Mouse (Mus musculus) right cerebral cortex, adult 18-20 months (tissue): ENCODE results near the gene Sptb.

Source experiments
- DNase-seq: peaks from one replicate; pipeline ENCODE4 v3.0.0; 2022; ENCODE audit warnings: mixed read lengths

The Sptb gene

DNA sequence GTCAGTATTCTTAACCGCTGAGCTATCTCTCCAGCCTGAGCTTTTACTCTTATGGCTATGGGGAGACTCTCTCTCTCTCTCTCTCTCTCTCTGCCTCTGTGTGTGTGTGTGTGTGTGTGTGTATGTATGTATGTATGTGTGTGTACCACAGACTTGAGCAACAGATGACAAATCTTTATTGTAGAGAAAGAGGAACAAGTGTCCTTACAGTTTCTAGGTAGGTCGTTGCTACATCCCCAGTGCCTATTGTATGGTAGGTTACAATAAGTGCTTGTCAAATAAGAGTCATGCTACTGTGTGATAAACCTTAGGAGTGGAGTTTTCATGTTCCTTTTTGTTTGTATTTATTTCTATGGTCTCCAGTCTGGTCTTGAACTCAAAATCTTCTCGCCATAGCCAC, 170.2 kb downstream of the Sptb start:
- no peak for DNase-seq

GRCm38 (mm10) chr12:76537434-76537833, 172.9 kb downstream of the Sptb start:
- no peak for DNase-seq

GRCm38 (mm10) chr12:76536591-76537153, 173.7 kb downstream of the Sptb start:
- no peak for DNase-seq

GRCm38 (mm10) chr12:76535471-76535900, 174.9 kb downstream of the Sptb start:
- peak; percentile 25 for DNase-seq

DNA sequence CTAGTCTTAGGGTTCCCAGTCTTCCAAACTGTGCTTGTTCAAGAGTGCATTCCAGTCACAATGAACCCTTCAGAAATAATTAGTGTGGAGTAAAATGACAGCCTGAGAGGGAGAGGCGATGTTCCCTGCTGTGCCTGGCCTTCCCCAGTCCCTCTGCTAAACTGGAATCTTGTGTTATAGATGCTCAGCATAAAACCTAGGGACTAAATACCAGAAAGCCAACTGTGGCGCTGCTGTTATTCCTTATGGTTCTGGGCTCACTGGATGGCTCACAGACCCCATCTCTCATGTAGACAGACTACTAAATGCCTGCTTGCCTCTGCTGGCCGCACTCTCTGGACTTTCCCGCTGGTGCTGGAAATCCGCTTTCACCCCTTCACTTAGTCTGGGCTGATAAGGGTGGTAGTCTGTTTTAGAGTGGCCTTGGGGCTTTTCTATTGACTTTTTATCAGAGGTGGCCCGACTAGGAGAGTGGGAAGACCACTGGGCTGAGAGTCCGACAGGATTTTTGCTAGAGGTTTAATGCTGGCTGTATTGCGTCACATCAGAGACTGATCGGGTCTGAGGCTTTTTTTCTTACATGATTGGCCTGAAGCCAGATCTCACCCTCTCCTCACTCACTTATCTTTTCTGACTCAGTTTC, 175.6 kb downstream of the Sptb start:
- no peak for DNase-seq

- DNase-seq, result no peak
Observed at GRCm38 (mm10) chr12:76534233-76534632, 176.1 kb downstream of the Sptb start.

GRCm38 (mm10) chr12:76533377-76534222, 176.7 kb downstream of the Sptb start:
- peak; percentile 39 for DNase-seq

DNA sequence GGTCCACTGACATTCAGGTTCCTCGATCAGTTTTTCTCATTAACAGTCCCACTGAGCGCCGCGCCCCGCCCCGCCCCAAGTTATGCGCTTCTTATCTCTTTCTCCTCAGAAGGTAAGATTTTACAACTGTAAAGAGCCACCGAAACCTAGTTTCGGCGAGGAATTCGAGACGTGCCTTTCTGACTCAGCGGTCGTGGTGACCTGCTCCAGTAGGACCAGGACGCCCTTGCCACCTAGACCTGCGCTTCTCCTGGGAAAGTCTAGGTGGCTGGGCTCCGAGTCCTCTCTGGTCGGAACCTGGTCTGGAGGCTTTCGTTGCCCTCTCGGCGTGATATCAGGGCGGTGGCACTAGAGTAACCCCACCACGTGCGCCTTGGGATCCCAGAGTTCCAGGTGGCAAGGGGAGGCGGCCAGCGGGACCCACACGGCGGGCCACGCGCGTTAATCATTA, 177.4 kb downstream of the Sptb start:
- no peak for DNase-seq

DNA sequence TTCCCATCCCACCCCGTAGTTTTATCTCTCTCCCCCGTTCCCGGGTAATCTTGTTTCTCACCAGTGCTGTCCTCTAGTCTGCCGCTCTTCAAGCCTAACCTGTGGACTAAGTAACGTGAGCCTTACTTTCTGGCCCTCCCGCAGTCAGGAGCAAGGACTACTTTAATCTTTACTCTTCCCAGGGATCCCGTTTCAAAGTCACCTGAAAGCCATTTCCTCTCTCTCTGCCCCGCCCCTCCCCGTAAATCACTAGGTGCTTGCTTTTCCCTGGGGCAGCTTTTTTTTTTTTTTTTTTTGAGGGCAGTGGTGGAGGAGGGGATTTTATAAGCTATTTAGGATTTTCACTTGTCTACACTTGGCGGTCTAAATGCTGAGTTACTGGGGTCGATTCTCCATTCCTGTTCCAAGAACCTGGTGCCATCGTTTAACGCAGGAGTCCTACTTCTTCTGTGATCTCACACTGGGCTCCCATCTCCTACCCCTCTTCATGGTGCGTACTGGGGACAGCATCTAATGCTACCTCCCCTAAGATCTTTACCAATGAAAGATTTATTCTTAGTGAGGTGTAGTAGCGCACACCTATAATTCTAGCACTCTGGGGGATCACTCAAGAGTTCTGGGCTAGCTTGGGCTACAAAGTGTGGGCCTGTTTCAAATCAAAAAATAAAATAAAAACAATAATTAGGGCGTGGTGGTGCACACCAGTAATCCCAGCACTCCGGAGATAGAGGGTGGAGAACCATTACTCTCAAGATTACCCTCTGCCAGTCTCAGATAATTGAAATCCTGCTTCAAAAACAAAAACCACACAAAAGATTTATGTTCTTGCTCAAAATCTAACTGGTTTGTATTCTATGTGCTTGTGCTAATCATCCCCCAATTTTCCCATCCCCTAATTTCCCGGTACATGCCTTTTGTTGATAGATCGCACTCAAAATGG, 178.1 kb downstream of the Sptb start:
- no peak for DNase-seq

DNA sequence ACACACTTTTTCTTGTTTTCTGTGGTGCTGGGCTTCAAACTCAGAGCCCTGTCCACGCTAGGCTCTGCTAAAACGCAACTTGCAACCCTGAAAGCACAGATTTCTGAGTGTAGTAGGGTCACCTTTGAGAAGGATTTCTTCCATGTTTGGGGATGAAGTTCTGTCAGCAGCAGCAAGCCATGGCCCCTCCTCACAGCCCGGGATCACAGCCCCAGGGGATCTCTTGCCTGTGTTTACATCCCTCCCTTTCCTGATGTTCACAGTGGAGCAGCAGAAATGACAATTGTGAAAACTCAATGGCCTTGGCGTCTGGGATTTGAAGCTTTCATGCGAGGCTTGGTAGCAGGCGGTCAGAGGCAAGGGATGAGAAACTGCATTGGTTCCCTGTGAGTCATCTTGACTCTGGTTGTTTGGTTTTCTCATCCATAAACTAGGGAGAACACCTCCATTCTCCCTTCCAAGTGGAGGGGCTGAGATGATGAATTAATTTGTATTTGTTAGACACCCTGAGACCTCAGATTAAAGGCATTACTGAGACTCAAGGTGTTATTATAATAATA, 179.7 kb downstream of the Sptb start, which contains the start of gene Plekhg3:
TSS of gene Plekhg3 (plus strand) at position 312 of the 560 bp plus-strand sequence.
- DNase-seq, result no peak
